Mouse (Mus musculus) myocyte (in vitro differentiated cells): Measurements from ENCODE around the gene Nipal3. TPM values are rescaled to one million over a fixed set of nuclear protein-coding genes. Genes with fewer than 3 reads are reported as not detected.
A peak's percentile ranks its signal among the peaks of the same experiment; 100 is the strongest.

ENCODE experiments used
- H3K27me3 ChIP-seq: one replicate; pipeline ENCODE4 v1.6.1; 2011; ENCODE audit not compliant: control insufficient read depth, insufficient read depth, insufficient read length
- H3K36me3 ChIP-seq: one replicate; pipeline ENCODE4 v1.6.1; 2011; ENCODE audit not compliant: control insufficient read depth, insufficient read depth
- H3K4me2 ChIP-seq: one replicate; pipeline ENCODE4 v1.6.1; 2011; ENCODE audit warnings: low read depth, control low read depth
- H3K4me3 ChIP-seq: one replicate; pipeline ENCODE4 v1.5.1; 2011; ENCODE audit warnings: mild to moderate bottlenecking, control low read depth, moderate library complexity
- H3K79me2 ChIP-seq: one replicate; pipeline ENCODE4 v1.6.1; 2011; ENCODE audit not compliant: control insufficient read depth, insufficient read depth
- H3ac ChIP-seq: one replicate; pipeline ENCODE4 v1.6.1; 2011; ENCODE audit not compliant: control insufficient read depth, insufficient read length
- CEBPB ChIP-seq: IDR thresholded peaks from 2 replicates; pipeline ENCODE4 v1.6.1; 2011; ENCODE audit warnings: mild to moderate bottlenecking, moderate library complexity; ENCODE audit not compliant: poor library complexity, insufficient read depth, severe bottlenecking
- E2F4 ChIP-seq: IDR thresholded peaks from one replicate; pipeline ENCODE4 v1.6.1; 2011; ENCODE audit warnings: mild to moderate bottlenecking, control low read depth, moderate library complexity; ENCODE audit not compliant: insufficient read depth
- MAX ChIP-seq: IDR thresholded peaks from one replicate; pipeline ENCODE4 v1.6.1; 2011; ENCODE audit warnings: low read depth, mild to moderate bottlenecking, control low read depth
- MYOD1 ChIP-seq, 3 experiments: IDR thresholded peaks; one replicate each; pipeline ENCODE4 v1.6.1; 2011; ENCODE audit warnings: control low read depth in 2 of 3, low read depth in 2 of 3, mild to moderate bottlenecking in 2 of 3, moderate library complexity in 1 of 3; ENCODE audit not compliant: insufficient read length in 2 of 3, control insufficient read depth in 1 of 3
- MYOG ChIP-seq, 3 experiments: IDR thresholded peaks; one replicate each; pipeline ENCODE4 v1.6.1; 2011; ENCODE audit warnings: control low read depth in 2 of 3, low read depth in 2 of 3, mild to moderate bottlenecking in 2 of 3; ENCODE audit not compliant: insufficient read length in 2 of 3, control insufficient read depth in 1 of 3, insufficient read depth in 1 of 3
- POLR2A ChIP-seq: IDR thresholded peaks from one replicate; pipeline ENCODE4 v1.6.1; 2011; ENCODE audit warnings: low read depth, mild to moderate bottlenecking, control low read depth, moderate library complexity; ENCODE audit not compliant: insufficient read length
- POLR2AphosphoS2 ChIP-seq: IDR thresholded peaks from one replicate; pipeline ENCODE4 v1.6.1; 2011; ENCODE audit warnings: low read depth, control low read depth; ENCODE audit not compliant: insufficient read length
- REST ChIP-seq: IDR thresholded peaks from one replicate; pipeline ENCODE4 v1.6.1; 2011; ENCODE audit warnings: mild to moderate bottlenecking, control low read depth, moderate library complexity; ENCODE audit not compliant: insufficient read depth, insufficient read length
- SRF ChIP-seq: IDR thresholded peaks from one replicate; pipeline ENCODE4 v1.6.1; 2011; ENCODE audit warnings: low read depth; ENCODE audit not compliant: control insufficient read depth, insufficient read length
- TCF12 ChIP-seq: IDR thresholded peaks from one replicate; pipeline ENCODE4 v1.6.1; 2011; ENCODE audit warnings: mild to moderate bottlenecking, control low read depth; ENCODE audit not compliant: poor library complexity, insufficient read depth, severe bottlenecking
- TCF3 ChIP-seq: IDR thresholded peaks from one replicate; pipeline ENCODE4 v1.6.1; 2011; ENCODE audit warnings: low read depth, control low read depth; ENCODE audit not compliant: insufficient read length
- USF1 ChIP-seq: IDR thresholded peaks from one replicate; pipeline ENCODE4 v1.6.1; 2011; ENCODE audit warnings: low read depth, mild to moderate bottlenecking, control low read depth, moderate library complexity
- polyA plus RNA-seq: library from polyadenylated mRNA; unstranded; fragments of >200 nt; fragmentation: generic; extraction: Trizol; gene quantifications from one replicate; pipeline ENCODE4 v1.2.1, GENCODE M21; 2012; ENCODE audit warnings: missing spikeins

The Nipal3 gene
- polyA plus RNA-seq, 1 experiment, result 5.1 TPM

DNA sequence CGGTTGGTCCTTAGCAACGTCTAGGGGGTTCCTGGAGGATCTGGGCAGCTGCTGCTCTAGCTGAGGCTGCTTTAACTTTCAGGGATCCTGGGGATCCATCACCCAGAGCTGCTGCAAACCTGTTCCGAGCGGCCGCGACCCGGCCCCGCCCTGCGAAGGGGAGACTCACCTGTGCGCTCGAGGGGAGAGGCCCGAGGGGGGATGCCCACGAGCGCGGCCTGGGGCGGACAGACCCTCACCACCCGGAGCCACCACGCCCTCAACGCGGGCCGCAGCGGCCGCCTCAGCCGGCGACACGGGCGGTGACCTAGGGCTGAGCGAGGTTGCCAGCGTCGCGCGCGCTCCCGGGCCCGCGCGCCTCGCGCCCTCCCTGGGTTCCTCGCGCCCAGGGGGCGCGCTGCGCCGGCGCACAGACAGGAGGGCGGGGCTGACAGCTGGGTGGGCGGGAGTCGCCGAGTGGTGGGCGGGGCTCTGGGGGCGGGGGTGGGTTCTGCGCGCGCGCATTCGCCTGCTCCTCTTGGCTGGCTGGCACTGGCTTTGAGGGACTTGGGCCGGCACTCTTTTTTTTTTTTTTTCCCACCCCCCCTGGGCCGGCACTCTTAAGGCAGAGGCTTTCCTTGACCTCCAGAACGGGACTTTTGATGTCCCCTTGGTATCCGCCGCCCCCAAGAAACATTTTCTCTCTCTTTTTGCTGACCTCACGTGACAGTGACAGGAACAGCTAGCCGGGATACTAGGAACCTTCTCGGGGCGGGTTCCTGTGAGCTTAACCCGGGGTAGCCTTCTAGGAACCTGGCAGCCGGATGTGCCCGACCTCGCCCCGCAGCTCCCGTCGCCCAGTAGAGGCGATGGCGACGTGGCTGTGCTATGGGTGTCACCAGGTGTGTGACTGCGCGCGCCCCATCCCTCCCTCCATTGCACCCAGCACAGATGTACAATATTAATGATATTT, 61.1 kb downstream of the Nipal3 start, which contains the start of gene Rcan3:
TSS of gene Rcan3 (minus strand) at position 411 of the 952 bp plus-strand sequence.
- Histone ChIP-seq H3K27me3 (no peaks in the 10 kb centered on the region), H3K4me3 (peak within 1 kb of the TSS; percentile 32), H3K4me2 (peak within 1 kb of the TSS; percentile 75), H3K36me3 (no peaks in the 10 kb centered on the region), H3K79me2 (no peaks in the 10 kb centered on the region), H3ac (peak within 1 kb of the TSS; percentile 53)
- TF ChIP-seq POLR2A (peak; percentile 75), TCF12 (no peak), USF1 (no peak), POLR2AphosphoS2 (peak; percentile 51), MYOG (IDR thresholded peaks at IDR 0.05; ENCODE audit: control insufficient read depth in 1 of 3, insufficient read depth in 1 of 3, insufficient read length in 2 of 3, low read depth in 2 of 3) (peak in 1 of 3 experiments; percentile 58), MYOD1 (IDR thresholded peaks at IDR 0.05; ENCODE audit: control insufficient read depth in 1 of 3, insufficient read length in 2 of 3, low read depth in 2 of 3) (peak in 1 of 3 experiments; percentile 33), SRF (no peak), CEBPB (no peak)

DNA sequence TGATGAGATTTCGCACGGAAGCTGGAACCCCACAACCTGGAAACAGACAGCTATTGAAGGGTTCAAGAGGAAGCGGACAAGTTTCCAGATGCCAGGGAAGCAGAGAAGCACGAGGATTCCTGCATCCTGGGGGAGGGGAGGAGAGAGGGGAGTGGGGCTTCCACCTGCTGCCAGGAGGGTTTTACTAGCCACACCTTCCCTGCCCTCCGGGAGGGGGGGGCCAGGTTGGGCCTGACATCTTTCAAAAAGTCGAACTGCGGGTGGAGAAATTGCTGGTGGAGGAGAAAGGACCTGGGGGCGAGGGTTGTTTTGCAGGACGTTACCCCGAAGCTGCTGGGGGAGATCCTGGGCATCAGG, 61.8 kb downstream of the Nipal3 start:
- H3ac ChIP-seq, result peak overlapping the region; percentile 53
- H3K36me3 ChIP-seq, result no peaks in the 10 kb centered on the region

DNA sequence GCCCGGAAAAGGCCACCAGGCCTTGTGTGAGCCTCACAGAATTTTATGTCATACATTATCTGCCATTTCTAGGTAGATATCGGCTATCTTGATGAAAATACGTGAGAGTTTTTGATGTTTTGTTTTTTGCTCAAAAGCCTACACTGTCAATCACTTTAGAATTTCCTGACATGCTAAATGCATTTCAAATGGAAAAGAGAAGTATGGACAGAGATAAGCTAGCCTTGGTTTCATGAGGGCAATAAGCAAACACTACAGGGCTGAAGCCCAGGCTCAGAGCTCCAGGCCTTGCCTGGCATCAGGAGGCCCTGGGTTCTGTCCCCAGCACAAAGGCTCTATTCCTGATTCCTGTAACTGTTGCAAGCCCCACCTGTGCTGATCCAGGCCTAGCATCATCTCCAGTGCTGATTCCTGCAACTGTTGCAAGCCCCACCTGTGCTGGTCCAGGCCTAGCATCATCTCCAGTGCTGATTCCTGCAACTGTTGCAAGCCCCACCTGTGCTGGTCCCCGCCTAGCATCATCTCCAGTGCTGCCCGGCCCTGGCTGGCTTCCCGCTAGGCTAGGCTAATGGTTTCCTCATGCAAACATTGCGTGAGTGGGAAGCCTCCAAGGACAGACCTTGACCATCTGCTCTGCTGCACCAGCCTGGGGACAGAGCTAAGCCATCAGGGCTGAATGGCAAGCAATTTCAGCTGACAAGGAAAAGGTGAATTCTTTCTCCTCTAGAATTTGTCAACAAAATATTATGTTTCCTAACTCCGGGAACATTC, 64.7 kb downstream of the Nipal3 start:
- Histone ChIP-seq H3K4me3 (no peak overlapping the region), H3K27me3 (no peaks in the 10 kb centered on the region), H3K79me2 (no peaks in the 10 kb centered on the region), H3ac (no peak overlapping the region), H3K4me2 (no peak overlapping the region), H3K36me3 (no peaks in the 10 kb centered on the region)
- no peak for TF ChIP-seq REST

More for the DNA sequence above, 61.8 kb downstream of the Nipal3 start:
- peak overlapping the region; percentile 74 for H3K4me2 ChIP-seq
- H3K27me3 ChIP-seq, result no peaks in the 10 kb centered on the region
- peak overlapping the region; percentile 32 for H3K4me3 ChIP-seq
- TF ChIP-seq MYOD1 (IDR thresholded peaks at IDR 0.05; ENCODE audit: control insufficient read depth in 1 of 3, insufficient read length in 2 of 3, low read depth in 2 of 3) (no peak), TCF3 (no peak), USF1 (no peak), MYOG (IDR thresholded peaks at IDR 0.05; ENCODE audit: control insufficient read depth in 1 of 3, insufficient read depth in 1 of 3, insufficient read length in 2 of 3, low read depth in 2 of 3) (no peak)
- no peaks in the 10 kb centered on the region for H3K79me2 ChIP-seq

DNA sequence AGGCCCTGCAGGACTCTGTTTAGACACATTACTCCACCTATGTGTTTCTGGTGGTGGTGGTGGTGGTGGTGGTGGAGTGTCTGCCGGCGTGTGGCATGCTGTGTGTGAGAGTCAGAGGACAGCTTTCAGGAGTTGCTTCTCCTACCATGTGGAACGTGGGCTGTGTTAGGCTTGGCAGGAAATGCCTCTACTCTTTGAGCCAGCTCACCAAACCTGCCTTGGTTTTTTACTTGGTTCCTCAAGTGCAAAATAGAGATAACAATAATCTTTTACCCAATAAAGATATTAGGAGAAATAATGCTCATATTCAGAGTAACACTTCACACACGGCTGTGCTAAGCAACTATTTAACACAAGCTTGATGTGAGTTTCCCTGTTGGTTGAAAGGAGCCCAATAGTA, 65.5 kb downstream of the Nipal3 start:
- Histone ChIP-seq H3K36me3 (no peaks in the 10 kb centered on the region), H3K79me2 (no peaks in the 10 kb centered on the region), H3K4me2 (no peak overlapping the region), H3K4me3 (no peak overlapping the region), H3ac (no peak overlapping the region), H3K27me3 (no peaks in the 10 kb centered on the region)
- TF ChIP-seq CEBPB, result no peak
- TF ChIP-seq SRF, result no peak
- TF ChIP-seq POLR2AphosphoS2, result no peak
- TF ChIP-seq E2F4, result no peak
- TF ChIP-seq MYOD1 (IDR thresholded peaks at IDR 0.05; ENCODE audit: control insufficient read depth in 1 of 3, insufficient read length in 2 of 3, low read depth in 2 of 3), result no peak
- no peak for TF ChIP-seq TCF3
- TF ChIP-seq MAX, result no peak
- TF ChIP-seq REST, result no peak
- TF ChIP-seq USF1, result no peak
- no peak for TF ChIP-seq TCF12

DNA sequence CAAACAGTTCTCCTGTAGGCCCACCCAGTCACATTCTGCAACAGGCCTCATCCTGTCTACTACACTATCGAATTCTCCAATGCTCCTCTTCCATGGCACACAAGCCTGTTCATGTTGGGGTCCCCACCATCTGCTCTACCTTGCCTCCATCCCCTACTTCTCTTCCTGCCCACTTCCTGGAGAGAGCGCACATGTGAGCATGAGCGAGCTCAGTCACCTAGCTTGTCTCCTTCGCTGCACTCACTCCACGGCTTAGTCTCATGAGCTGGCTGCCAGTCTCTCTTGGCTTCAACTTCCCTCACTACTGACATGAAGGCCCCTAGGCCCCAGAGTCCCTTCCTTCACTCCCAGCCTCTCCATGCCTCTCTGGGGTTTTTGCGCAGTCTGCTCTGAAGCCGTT, 68.3 kb downstream of the Nipal3 start:
- no peak overlapping the region for H3K4me3 ChIP-seq
- H3K36me3 ChIP-seq, result no peaks in the 10 kb centered on the region
- TF ChIP-seq REST (no peak), CEBPB (no peak), POLR2A (no peak), POLR2AphosphoS2 (no peak), SRF (no peak), MYOD1 (IDR thresholded peaks at IDR 0.05; ENCODE audit: control insufficient read depth in 1 of 3, insufficient read length in 2 of 3, low read depth in 2 of 3) (no peak), TCF12 (no peak)
- no peaks in the 10 kb centered on the region for H3K27me3 ChIP-seq
- no peaks in the 10 kb centered on the region for H3K79me2 ChIP-seq
- H3ac ChIP-seq, result no peak overlapping the region
- no peak overlapping the region for H3K4me2 ChIP-seq
